Mouse (Mus musculus): ENCODE results near the gene Jak3.

DNA sequence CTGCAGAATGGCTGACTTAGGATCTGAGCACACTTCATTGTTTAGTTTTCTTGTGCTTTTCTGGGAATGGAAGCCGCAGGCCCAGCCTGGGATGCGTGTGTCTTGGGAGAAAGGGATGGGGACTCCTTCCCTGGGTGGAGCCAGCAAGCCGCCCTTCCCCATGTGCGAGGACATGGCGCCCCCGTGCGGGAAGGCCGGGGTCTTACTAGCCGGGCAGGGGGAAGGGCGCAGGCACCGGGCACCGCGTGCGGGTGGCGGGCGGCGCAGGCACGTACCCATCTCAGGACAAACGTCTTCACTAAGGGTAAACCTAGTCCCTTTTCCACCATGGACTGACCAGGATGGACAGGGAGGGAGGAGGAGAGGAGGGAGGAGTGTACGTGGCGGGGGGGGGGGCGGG, 42.9 kb upstream of the Jak3 start:
- TF ChIP-seq CTCF (IDR thresholded peaks at IDR 0.05; ENCODE audit: insufficient read depth, low read depth, low read length) (no peak), POLR2A (IDR thresholded peaks at IDR 0.05; ENCODE audit: insufficient read depth, low read depth, low read length) (no peak)
